ENCODE assay signal across 8 mouse cellular contexts in genomic region chr7:27838323-27839249, GRCm38 (mm10). TPM values are rescaled to one million over a fixed set of nuclear protein-coding genes. Genes with fewer than 3 reads are reported as not detected.
DNase-seq lines count a peak whose midpoint lies in the region; ATAC-seq lines count a peak whose summit lies in the region.

TSS of gene Zfp59 (plus strand) at chr7:27838607.

- no peaks in the 10 kb centered on the region for H3K27me3 ChIP-seq in hindbrain, embryonic 12.5 days

- H3K36me3 ChIP-seq in hindbrain, embryonic 12.5 days: no peaks in the 10 kb centered on the region

- peaks cover 9% of the 10 kb centered on the region for H3K4me1 ChIP-seq in hindbrain, embryonic 12.5 days

- peak; percentile 98 for ATAC-seq in hindbrain, embryonic 12.5 days (ENCODE audit: low FRiP score)

- no peaks in the 10 kb centered on the region for H3K9me3 ChIP-seq in hindbrain, embryonic 12.5 days (replicated peaks)

- H3K27ac ChIP-seq in hindbrain, embryonic 12.5 days: peak within 1 kb of the TSS; percentile 84

- H3K9ac ChIP-seq in hindbrain, embryonic 12.5 days: peak within 1 kb of the TSS; percentile 63

- WGBS in hindbrain, embryonic 12.5 days: 3% methylated on average over 34 of the region's 34 CpGs

- peak within 1 kb of the TSS; percentile 55 for H3K4me2 ChIP-seq in hindbrain, embryonic 12.5 days (replicated peaks)

- peak within 1 kb of the TSS; percentile 60 for H3K4me3 ChIP-seq in hindbrain, embryonic 12.5 days

- peak; percentile 91 for DNase-seq in Muller cell, postnatal 12 days (ENCODE audit: inconsistent ontology term)
- DNase-seq in cerebellum, adult 9-11 months: peak; percentile 87
- peak; percentile 86 to 91 for DNase-seq in frontal cortex, adult 2 months (ENCODE audit: extremely low spot score in 1 of 2, low spot score in 1 of 2)
- peak; percentile 84 to 93 for DNase-seq in layer of hippocampus, postnatal 14 days (ENCODE audit: low spot score in 2 of 2)
- peak; percentile 86 for DNase-seq in lung, postnatal 14 days
- peak; percentile 67 for DNase-seq in retina, adult 2 months (ENCODE audit: low read depth, low spot score)
- DNase-seq in thymus, postnatal 36 days: peak; percentile 78 to 85

RNA-seq across cellular contexts. Expression of gene Zfp59, which starts in this region (rescaled TPM):
- polyA plus RNA-seq in frontal cortex, adult 2 months (2012; rRNA removed): 3.5 and 3.8 TPM in 2 replicates
- polyA plus RNA-seq in hindbrain, embryonic 12.5 days (2016; fragmentation: Nextera tagmentation; extraction: Ambion mirVana): 11.7 and 12.5 TPM in 2 replicates
- total RNA-seq in layer of hippocampus, postnatal 14 days (2021): 1 to 10 TPM; 3.7 to 4.1 TPM

Comparison
In these comparisons a context has a peak if more than half of its experiments do, and no peak if none do; other contexts are left out.
1. Peak in every context shown above with its lines: DNase-seq, ATAC-seq, H3K4me3 ChIP-seq and H3K27ac ChIP-seq.